Mouse (Mus musculus): ENCODE data around the gene Olfr980. TPM values are rescaled to one million over a fixed set of nuclear protein-coding genes. Genes with fewer than 3 reads are reported as not detected.
"Not testable (repeated sequence)": the region's sequence is repeated elsewhere in the genome, so short reads cannot be mapped to it uniquely, and the experiment has no call there.

Gene Olfr980
- polyA plus RNA-seq (2015; fragmentation: Nextera tagmentation; extraction: Ambion mirVana), result not detected in 2 replicates

DNA sequence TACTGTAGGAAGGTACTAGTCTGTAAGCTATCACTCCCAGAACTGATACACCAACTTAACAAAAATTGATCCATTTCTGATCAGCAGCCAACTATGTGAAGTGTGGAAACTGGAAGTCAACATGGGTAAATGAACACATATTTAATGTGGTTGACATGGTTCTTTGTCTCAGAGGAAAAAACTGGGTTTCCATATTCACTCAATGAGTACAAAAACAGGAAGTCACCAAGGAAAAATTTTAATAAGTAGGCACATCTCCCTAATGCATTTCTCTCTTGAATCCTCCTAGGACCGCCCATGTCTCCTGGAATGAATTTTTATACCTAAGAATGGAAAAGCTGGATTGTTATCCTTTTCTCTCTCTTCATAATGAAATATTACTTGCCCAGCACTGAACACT lies at the start of gene Olfr980:
Gene Olfr980 (minus strand): TSS at position 101 of the 400 bp plus-strand sequence.
- Histone ChIP-seq H3K4me2 (no peak within 1 kb of the TSS), H3K27ac (replicated peaks) (no peak within 1 kb of the TSS), H3K36me3 (no peaks in the 10 kb centered on the region), H3K9me3 (no peaks in the 10 kb centered on the region), H3K4me1 (replicated peaks) (no peaks in the 10 kb centered on the region), H3K27me3 (no peaks in the 10 kb centered on the region), H3K4me3 (no peak within 1 kb of the TSS), H3K9ac (no peak within 1 kb of the TSS)
- 89% methylated on average over 1 of the region's 1 CpGs for WGBS
- ATAC-seq (ENCODE audit: low read depth), result no peak

DNA sequence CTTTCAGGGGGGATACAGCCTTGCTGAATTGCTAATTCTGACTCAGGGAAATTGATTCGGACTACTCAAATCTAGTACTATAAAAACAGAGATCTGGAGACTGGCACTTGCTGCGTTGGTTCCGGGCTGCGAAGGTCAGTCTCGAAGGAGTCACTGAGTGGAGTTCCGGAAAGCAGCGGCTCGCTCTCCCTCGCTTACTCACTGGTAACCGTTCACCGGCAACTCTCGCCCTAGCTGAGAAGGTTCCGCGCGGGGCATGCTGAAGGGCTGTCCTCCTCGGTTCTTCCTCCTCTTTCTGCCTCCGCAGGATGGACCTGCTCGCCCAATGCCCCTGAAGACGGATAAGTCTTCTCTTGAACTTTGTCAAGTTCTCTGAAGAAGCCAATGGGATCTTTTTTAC lies 40.8 kb upstream of the Olfr980 start:
- H3K4me2 ChIP-seq, result no peak overlapping the region
- H3K27ac ChIP-seq (replicated peaks), result no peak overlapping the region
- no peaks in the 10 kb centered on the region for H3K36me3 ChIP-seq
- WGBS, result 93% methylated on average over 19 of the region's 19 CpGs
- no peaks in the 10 kb centered on the region for H3K4me1 ChIP-seq (replicated peaks)
- ATAC-seq (ENCODE audit: low read depth), result no peak
- H3K9ac ChIP-seq, result no peak overlapping the region
- H3K4me3 ChIP-seq, result no peak overlapping the region
- H3K27me3 ChIP-seq, result no peaks in the 10 kb centered on the region
- no peaks in the 10 kb centered on the region for H3K9me3 ChIP-seq

DNA sequence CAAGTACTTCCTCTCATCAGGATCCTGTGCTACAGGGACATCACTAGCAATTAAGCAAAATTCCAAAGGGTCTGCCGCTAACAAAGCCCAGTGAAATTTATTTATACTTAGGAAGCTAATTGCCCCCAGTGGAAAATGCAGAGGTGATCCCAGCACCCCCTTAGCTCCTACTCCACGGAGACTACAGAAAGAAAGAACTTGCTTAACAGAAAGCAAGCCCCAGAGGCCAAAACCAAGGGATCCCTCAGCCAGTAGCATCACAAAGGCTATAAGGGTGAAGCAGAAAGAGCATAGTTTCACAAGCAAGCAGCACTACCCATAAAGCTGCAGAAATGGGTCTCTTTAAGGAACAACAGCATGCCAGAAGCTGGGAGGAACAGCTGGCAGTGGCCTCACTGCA lies 11.8 kb upstream of the Olfr980 start, which contains the start of gene Olfr981:
Gene Olfr981 (plus strand): TSS at position 301 of the 400 bp plus-strand sequence.
- H3K9ac ChIP-seq, result no peak within 1 kb of the TSS
- no peak within 1 kb of the TSS for H3K4me2 ChIP-seq
- H3K4me1 ChIP-seq (replicated peaks), result no peaks in the 10 kb centered on the region
- WGBS, result 69% methylated on average over 2 of the region's 2 CpGs
- no peak for ATAC-seq (ENCODE audit: low read depth)
- no peak within 1 kb of the TSS for H3K27ac ChIP-seq (replicated peaks)
- H3K4me3 ChIP-seq, result no peak within 1 kb of the TSS
- no peaks in the 10 kb centered on the region for H3K36me3 ChIP-seq
- no peaks in the 10 kb centered on the region for H3K9me3 ChIP-seq
- no peaks in the 10 kb centered on the region for H3K27me3 ChIP-seq

DNA sequence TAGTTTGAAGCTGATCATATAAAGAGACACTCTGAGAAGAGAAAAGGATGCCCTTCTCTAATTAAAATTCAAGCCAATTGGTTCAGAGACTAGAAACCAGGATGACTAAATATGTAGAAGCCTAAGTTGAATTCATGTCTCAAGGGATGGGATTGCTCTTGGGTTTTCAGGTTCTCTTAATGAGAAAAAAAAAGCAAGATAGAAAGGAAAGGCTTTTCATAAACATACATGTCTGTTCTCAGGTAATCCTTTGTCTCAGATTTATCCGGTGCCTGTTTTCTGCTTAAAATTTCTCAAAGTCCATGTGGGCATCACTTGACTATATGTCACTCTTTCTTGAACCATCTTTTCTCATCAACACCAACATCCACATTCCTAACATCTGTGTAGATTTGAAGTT lies 6.0 kb downstream of the Olfr980 start, which contains the start of gene Olfr979:
Gene Olfr979 (minus strand): TSS at position 101 of the 400 bp plus-strand sequence.
- no peak within 1 kb of the TSS for H3K4me2 ChIP-seq
- no peak for ATAC-seq (ENCODE audit: low read depth)
- 97% methylated on average over 1 of the region's 1 CpGs for WGBS
- H3K36me3 ChIP-seq, result no peaks in the 10 kb centered on the region
- no peaks in the 10 kb centered on the region for H3K27me3 ChIP-seq
- H3K27ac ChIP-seq (replicated peaks), result no peak within 1 kb of the TSS
- no peak within 1 kb of the TSS for H3K4me3 ChIP-seq
- H3K9ac ChIP-seq, result no peak within 1 kb of the TSS
- H3K4me1 ChIP-seq (replicated peaks), result no peaks in the 10 kb centered on the region
- no peaks in the 10 kb centered on the region for H3K9me3 ChIP-seq

DNA sequence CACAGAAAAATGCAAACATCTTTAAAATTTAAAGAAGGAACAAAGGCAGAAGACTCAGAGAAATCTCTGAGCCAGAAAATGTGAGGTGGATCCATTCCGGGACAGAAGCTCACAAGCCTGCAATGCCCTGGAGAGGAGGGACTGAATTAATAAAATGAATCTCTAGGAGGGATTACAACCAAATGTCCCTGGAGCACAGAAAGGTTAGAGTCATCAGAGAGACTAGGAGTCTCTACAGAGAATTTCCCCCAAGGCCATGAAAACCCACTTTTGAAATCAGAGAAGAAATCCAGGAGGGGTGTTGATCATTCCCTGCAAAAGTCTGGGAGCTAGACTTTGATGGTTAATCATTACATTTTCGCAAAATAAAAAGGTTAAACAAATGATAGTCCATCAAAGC lies 17.6 kb downstream of the Olfr980 start, which contains the start of gene Olfr978:
Gene Olfr978 (plus strand): TSS at position 301 of the 400 bp plus-strand sequence.
- Histone ChIP-seq H3K27ac (replicated peaks) (no peak within 1 kb of the TSS), H3K27me3 (no peaks in the 10 kb centered on the region), H3K4me3 (no peak within 1 kb of the TSS), H3K4me1 (replicated peaks) (no peaks in the 10 kb centered on the region), H3K9me3 (no peaks in the 10 kb centered on the region), H3K4me2 (no peak within 1 kb of the TSS), H3K9ac (no peak within 1 kb of the TSS), H3K36me3 (no peaks in the 10 kb centered on the region)
- WGBS, result 91% methylated on average over 2 of the region's 2 CpGs
- ATAC-seq (ENCODE audit: low read depth), result no peak

DNA sequence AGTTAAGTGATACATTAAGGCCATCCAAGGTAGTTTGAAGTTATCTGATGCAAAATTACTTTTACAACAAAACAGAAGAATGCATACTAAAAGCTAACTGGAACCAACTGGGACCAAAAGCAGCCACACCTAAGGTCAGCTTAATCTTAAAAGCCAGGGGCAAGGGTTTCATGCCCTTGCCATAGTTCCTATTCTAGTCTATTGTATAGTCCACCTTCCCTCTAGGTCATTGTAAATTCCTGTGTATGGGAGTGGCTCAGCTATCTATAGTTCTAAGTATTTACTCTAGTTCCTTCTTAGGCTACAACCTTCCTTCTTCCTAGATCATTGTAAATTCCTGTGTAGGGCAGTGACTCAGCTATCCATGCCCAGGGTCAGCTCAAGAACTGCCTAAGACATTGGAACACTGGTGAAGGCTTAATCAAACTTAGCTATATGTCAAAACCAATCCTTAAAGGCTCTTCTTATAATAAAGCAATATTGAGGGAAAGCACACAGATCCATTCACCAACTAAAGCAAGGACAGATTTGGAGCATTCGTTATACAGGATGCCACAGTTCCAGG lies 32.7 kb downstream of the Olfr980 start:
- 91% methylated on average over 1 of the region's 1 CpGs for WGBS
- not testable (repeated sequence) for ATAC-seq (ENCODE audit: low read depth)

DNA sequence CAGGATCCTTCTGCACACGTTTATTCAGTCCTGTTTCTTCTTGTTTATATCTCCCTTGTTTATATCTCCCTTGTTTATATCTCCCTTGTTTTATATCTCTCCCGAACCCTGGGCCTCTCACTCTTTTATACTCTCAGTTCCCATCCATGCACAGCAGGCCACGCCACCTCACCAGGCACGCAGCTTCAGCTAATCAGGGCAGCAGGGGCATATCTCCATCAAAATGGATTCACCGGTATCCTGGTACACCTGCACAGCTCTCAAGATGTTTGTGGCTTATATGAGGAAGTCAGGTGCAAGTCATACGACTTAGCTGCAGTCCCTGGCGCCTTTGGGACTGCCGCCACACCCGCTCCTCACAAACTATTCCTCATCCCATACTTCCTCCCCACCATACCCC lies 48.3 kb downstream of the Olfr980 start, which contains the start of gene Olfr976:
Gene Olfr976 (minus strand): TSS at position 101 of the 400 bp plus-strand sequence.
- H3K27ac ChIP-seq (replicated peaks); ATAC-seq (ENCODE audit: low read depth); H3K4me1 ChIP-seq (replicated peaks); H3K36me3 ChIP-seq; H3K9me3 ChIP-seq; H3K27me3 ChIP-seq; H3K4me3 ChIP-seq; H3K9ac ChIP-seq; H3K4me2 ChIP-seq: not testable (repeated sequence)
- 81% methylated on average over 6 of the region's 9 CpGs for WGBS

More for the DNA sequence above, 32.7 kb downstream of the Olfr980 start:
- H3K4me3 ChIP-seq; H3K27me3 ChIP-seq; H3K9me3 ChIP-seq; H3K9ac ChIP-seq; H3K36me3 ChIP-seq; H3K4me2 ChIP-seq; H3K4me1 ChIP-seq (replicated peaks); H3K27ac ChIP-seq (replicated peaks): not testable (repeated sequence)

Other genes with a start within 250 kb of the Olfr980 start
- gene Olfr968, start 226.3 kb downstream of the Olfr980 start, polyA plus RNA-seq (2015; fragmentation: Nextera tagmentation; extraction: Ambion mirVana), result not detected in 2 replicates
- not detected in 2 replicates for gene Olfr969, start 218.6 kb downstream of the Olfr980 start, polyA plus RNA-seq (2015; fragmentation: Nextera tagmentation; extraction: Ambion mirVana)
- gene Olfr970, start 200.7 kb downstream of the Olfr980 start, polyA plus RNA-seq (2015; fragmentation: Nextera tagmentation; extraction: Ambion mirVana), result not detected in 2 replicates
- gene Olfr971, start 172.7 kb downstream of the Olfr980 start, polyA plus RNA-seq (2015; fragmentation: Nextera tagmentation; extraction: Ambion mirVana), result not detected in 2 replicates
- gene Olfr972, start 143.2 kb downstream of the Olfr980 start, polyA plus RNA-seq (2015; fragmentation: Nextera tagmentation; extraction: Ambion mirVana), result not detected in 2 replicates
- gene Olfr229, start 102.2 kb downstream of the Olfr980 start, polyA plus RNA-seq (2015; fragmentation: Nextera tagmentation; extraction: Ambion mirVana), result not detected in 2 replicates
- gene Olfr974, start 72.1 kb downstream of the Olfr980 start, polyA plus RNA-seq (2015; fragmentation: Nextera tagmentation; extraction: Ambion mirVana), result not detected in 2 replicates
- gene Olfr975, start 57.5 kb downstream of the Olfr980 start, polyA plus RNA-seq (2015; fragmentation: Nextera tagmentation; extraction: Ambion mirVana), result not detected in 2 replicates
- gene Olfr976, start 48.4 kb downstream of the Olfr980 start, polyA plus RNA-seq (2015; fragmentation: Nextera tagmentation; extraction: Ambion mirVana), result not detected in 2 replicates
- not detected in 2 replicates for gene Olfr978, start 17.5 kb downstream of the Olfr980 start, polyA plus RNA-seq (2015; fragmentation: Nextera tagmentation; extraction: Ambion mirVana)
- not detected in 2 replicates for gene Olfr979, start 6.1 kb downstream of the Olfr980 start, polyA plus RNA-seq (2015; fragmentation: Nextera tagmentation; extraction: Ambion mirVana)
- gene Olfr981, start 11.9 kb upstream of the Olfr980 start, polyA plus RNA-seq (2015; fragmentation: Nextera tagmentation; extraction: Ambion mirVana), result not detected in 2 replicates
- gene Olfr982, start 64.2 kb upstream of the Olfr980 start, polyA plus RNA-seq (2015; fragmentation: Nextera tagmentation; extraction: Ambion mirVana), result not detected in 2 replicates
- gene Olfr983, start 84.0 kb upstream of the Olfr980 start, polyA plus RNA-seq (2015; fragmentation: Nextera tagmentation; extraction: Ambion mirVana), result not detected in 2 replicates
- not detected in 2 replicates for gene Olfr984, start 104.6 kb upstream of the Olfr980 start, polyA plus RNA-seq (2015; fragmentation: Nextera tagmentation; extraction: Ambion mirVana)
- not detected in 2 replicates for gene Olfr985, start 120.6 kb upstream of the Olfr980 start, polyA plus RNA-seq (2015; fragmentation: Nextera tagmentation; extraction: Ambion mirVana)
- not detected in 2 replicates for gene Tmem225, start 138.5 kb upstream of the Olfr980 start, polyA plus RNA-seq (2015; fragmentation: Nextera tagmentation; extraction: Ambion mirVana)
- 0.19 TPM in 1 of 2 replicates, not detected in the other for gene Olfr986, start 171.3 kb upstream of the Olfr980 start, polyA plus RNA-seq (2015; fragmentation: Nextera tagmentation; extraction: Ambion mirVana)
- gene Zfp202, start 182.7 kb upstream of the Olfr980 start, polyA plus RNA-seq (2015; fragmentation: Nextera tagmentation; extraction: Ambion mirVana), result 8.2 and 9.2 TPM in 2 replicates

Data from neural tube, embryonic 13.5 days (tissue).